Mouse (Mus musculus): ENCODE measurements around the gene Idi1. TPM values are rescaled to one million over a fixed set of nuclear protein-coding genes. Genes with fewer than 3 reads are reported as not detected.
"Not testable (repeated sequence)": the region's sequence is repeated elsewhere in the genome, so short reads cannot be mapped to it uniquely, and the experiment has no call there.

Idi1 gene
- 3.5 and 4.3 TPM in 2 replicates for polyA plus RNA-seq (2012; rRNA removed)

DNA sequence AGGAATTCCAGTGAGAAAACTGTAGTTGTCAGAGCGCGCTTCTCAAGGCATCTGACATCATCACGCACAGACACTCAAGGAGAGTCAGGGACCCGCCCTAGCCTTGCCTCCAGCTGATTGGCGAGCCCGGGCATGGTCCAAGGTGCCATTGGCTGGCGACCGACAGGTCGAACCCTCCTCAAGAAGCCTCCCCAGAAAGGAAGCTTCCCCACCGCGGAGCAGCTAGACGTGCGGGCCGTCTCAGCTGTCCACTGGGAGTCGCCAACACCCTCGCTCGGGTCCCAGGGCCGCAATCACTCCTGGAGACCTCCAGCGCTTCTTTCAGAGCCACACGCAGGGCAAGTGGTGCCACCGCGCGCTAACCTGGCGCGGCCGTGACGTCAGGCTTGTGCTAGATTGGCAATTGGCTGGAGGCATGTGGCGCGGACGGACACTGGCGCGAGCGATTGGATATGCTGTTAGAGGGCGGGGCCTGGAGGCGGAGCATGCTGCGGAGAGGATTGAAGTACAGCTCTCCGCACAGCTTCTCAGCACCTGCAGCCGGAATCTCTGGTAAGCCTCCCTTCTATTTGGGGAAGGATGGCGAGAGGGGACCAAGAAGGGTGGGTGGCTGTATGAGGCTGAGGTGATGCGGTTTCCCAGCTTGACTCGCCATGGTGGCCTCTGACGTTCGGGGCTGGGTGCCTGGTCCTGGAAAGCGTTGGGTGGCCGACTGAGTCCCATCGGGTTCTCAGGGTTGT, at the start of gene Idi1:
Gene Idi1, plus strand, starts transcription at position 57 of the 740 bp plus-strand sequence.
- peak within 1 kb of the TSS; percentile 96 for H3K4me3 ChIP-seq (ENCODE audit: extremely low read depth, insufficient read depth, insufficient read length)
- no peaks in the 10 kb centered on the region for H3K27me3 ChIP-seq (ENCODE audit: control insufficient read depth, insufficient read depth, low read length)
- TF ChIP-seq CTCF (IDR thresholded peaks at IDR 0.05; ENCODE audit: extremely low read depth, insufficient read depth, insufficient read length, insufficient replicate concordance) (no peak), POLR2A (IDR thresholded peaks at IDR 0.05; ENCODE audit: low read depth, low read length) (peak; percentile 47; the same call in 1 of the 2 replicates)
- H3K4me1 ChIP-seq (ENCODE audit: control insufficient read depth, insufficient read depth, insufficient read length), result no peaks in the 10 kb centered on the region
- peak within 1 kb of the TSS; percentile 97 for H3K27ac ChIP-seq (ENCODE audit: insufficient read depth, low read length)
- H3K36me3 ChIP-seq (ENCODE audit: control insufficient read depth, insufficient read depth, low read length), result no peaks in the 10 kb centered on the region; the same call in 1 of the 2 replicates
- DNase-seq (ENCODE audit: low read depth in 1 of 2, low spot score in 2 of 2), result peak; percentile 92 to 94
- WGBS, result under 1% methylated on average over 46 of the region's 46 CpGs

DNA sequence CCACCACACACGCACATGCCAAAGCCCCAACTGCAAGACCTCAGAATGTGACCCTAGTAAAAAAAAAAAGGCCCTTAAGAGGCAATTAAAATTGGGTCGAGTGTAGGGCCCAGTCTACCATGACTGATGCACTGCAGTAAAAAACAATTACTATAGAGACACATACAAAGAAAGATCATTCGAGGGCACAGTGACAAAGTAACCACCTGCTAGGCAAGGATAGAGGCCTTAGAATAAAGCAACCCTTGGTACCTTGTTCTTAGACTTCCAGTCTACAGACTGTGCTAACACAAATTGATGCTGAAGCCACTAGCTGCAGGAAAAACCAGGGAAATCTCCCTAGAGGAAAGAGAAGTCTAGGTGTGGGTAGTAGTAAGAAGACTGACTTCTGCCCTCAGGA, 46.9 kb upstream of the Idi1 start:
- WGBS, result 90% methylated on average over 3 of the region's 3 CpGs
- no peaks in the 10 kb centered on the region; the same call in 1 of the 2 replicates for H3K4me1 ChIP-seq (ENCODE audit: control insufficient read depth, insufficient read depth, insufficient read length)
- H3K36me3 ChIP-seq (ENCODE audit: control insufficient read depth, insufficient read depth, low read length), result peaks cover 49% of the 10 kb centered on the region
- no peak for TF ChIP-seq CTCF (IDR thresholded peaks at IDR 0.05; ENCODE audit: extremely low read depth, insufficient read depth, insufficient read length, insufficient replicate concordance)
- H3K4me3 ChIP-seq (ENCODE audit: extremely low read depth, insufficient read depth, insufficient read length), result no peak overlapping the region
- no peak for DNase-seq (ENCODE audit: low read depth in 1 of 2, low spot score in 2 of 2)
- H3K27me3 ChIP-seq (ENCODE audit: control insufficient read depth, insufficient read depth, low read length), result no peaks in the 10 kb centered on the region
- no peak overlapping the region for H3K27ac ChIP-seq (ENCODE audit: insufficient read depth, low read length)

DNA sequence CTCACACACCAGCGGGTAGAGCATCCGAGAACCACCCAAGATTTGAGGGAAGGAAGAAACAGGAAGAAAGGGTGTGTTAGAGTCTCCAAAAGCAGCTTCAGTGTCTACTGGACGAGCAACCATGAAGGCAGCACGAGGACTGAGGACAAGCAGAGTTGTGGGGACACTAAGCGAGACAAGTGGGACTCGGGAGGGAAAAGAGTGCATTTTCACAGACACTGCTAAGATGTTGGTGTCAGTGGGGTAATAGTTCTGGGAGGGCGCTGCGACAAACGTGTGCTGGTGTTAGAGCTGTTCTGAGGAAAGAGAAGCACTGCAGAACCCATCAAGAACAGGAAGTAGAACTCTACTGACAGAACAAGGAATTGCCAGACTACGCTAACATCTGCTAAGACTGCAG, 46.2 kb upstream of the Idi1 start:
- no peak overlapping the region for H3K4me3 ChIP-seq (ENCODE audit: extremely low read depth, insufficient read depth, insufficient read length)
- no peak overlapping the region for H3K27ac ChIP-seq (ENCODE audit: insufficient read depth, low read length)
- TF ChIP-seq POLR2A (IDR thresholded peaks at IDR 0.05; ENCODE audit: low read depth, low read length), result no peak
- TF ChIP-seq CTCF (IDR thresholded peaks at IDR 0.05; ENCODE audit: extremely low read depth, insufficient read depth, insufficient read length, insufficient replicate concordance), result no peak
- no peak for DNase-seq (ENCODE audit: low read depth in 1 of 2, low spot score in 2 of 2)
- no peaks in the 10 kb centered on the region; the same call in 1 of the 2 replicates for H3K4me1 ChIP-seq (ENCODE audit: control insufficient read depth, insufficient read depth, insufficient read length)
- 85% methylated on average over 10 of the region's 10 CpGs for WGBS
- peaks cover 45% of the 10 kb centered on the region for H3K36me3 ChIP-seq (ENCODE audit: control insufficient read depth, insufficient read depth, low read length)
- H3K27me3 ChIP-seq (ENCODE audit: control insufficient read depth, insufficient read depth, low read length), result no peaks in the 10 kb centered on the region

DNA sequence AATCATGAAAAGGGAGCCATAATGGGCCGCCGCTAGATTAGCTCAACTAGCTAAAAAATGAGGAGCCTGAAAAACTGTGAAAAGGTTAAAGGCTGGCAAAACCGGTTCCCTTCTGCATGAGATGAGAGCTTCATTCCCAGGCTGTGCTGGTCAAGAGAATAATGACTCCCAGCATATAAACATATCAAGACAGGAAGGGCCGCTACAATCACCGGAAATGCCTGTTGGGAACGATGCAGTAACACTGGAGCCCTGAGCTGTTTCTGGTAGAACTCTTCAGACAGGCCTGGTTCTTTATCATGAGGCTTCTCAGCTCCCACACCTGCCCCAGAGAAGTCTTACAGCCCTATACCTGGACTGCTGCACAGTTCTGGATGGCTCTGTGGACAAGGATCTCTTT, 45.4 kb upstream of the Idi1 start:
- no peak for DNase-seq (ENCODE audit: low read depth in 1 of 2, low spot score in 2 of 2)
- no peak overlapping the region for H3K4me3 ChIP-seq (ENCODE audit: extremely low read depth, insufficient read depth, insufficient read length)
- H3K36me3 ChIP-seq (ENCODE audit: control insufficient read depth, insufficient read depth, low read length), result peaks cover 42% of the 10 kb centered on the region
- TF ChIP-seq POLR2A (IDR thresholded peaks at IDR 0.05; ENCODE audit: low read depth, low read length) (no peak), CTCF (IDR thresholded peaks at IDR 0.05; ENCODE audit: extremely low read depth, insufficient read depth, insufficient read length, insufficient replicate concordance) (no peak)
- H3K4me1 ChIP-seq (ENCODE audit: control insufficient read depth, insufficient read depth, insufficient read length), result no peaks in the 10 kb centered on the region; the same call in 1 of the 2 replicates
- 84% methylated on average over 6 of the region's 6 CpGs for WGBS
- no peaks in the 10 kb centered on the region for H3K27me3 ChIP-seq (ENCODE audit: control insufficient read depth, insufficient read depth, low read length)
- H3K27ac ChIP-seq (ENCODE audit: insufficient read depth, low read length), result no peak overlapping the region

DNA sequence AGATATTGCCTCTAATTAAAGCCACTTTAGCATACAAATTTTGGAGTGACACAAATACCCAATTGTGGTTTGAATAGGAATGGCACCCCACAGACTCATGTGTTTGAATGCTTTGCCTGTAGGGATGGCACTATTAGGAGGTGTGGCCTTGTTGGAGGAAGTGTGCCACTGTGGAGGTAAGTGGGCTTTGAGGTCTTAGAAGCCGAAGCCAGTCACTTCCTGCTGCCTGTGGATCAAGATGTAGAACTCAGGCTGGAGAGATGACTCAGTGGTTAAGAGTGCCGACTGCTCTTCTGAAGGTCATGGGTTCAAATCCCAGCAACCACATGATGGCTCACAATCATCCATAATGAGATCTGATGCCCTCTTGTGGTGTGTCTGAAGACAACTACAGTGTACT, 44.4 kb upstream of the Idi1 start:
- Histone ChIP-seq H3K27ac (ENCODE audit: insufficient read depth, low read length) (no peak overlapping the region), H3K27me3 (ENCODE audit: control insufficient read depth, insufficient read depth, low read length) (no peaks in the 10 kb centered on the region), H3K4me1 (ENCODE audit: control insufficient read depth, insufficient read depth, insufficient read length) (no peaks in the 10 kb centered on the region; the same call in 1 of the 2 replicates), H3K4me3 (ENCODE audit: extremely low read depth, insufficient read depth, insufficient read length) (no peak overlapping the region), H3K36me3 (ENCODE audit: control insufficient read depth, insufficient read depth, low read length) (peaks cover 40% of the 10 kb centered on the region)
- no peak for DNase-seq (ENCODE audit: low read depth in 1 of 2, low spot score in 2 of 2)
- TF ChIP-seq CTCF (IDR thresholded peaks at IDR 0.05; ENCODE audit: extremely low read depth, insufficient read depth, insufficient read length, insufficient replicate concordance) (no peak), POLR2A (IDR thresholded peaks at IDR 0.05; ENCODE audit: low read depth, low read length) (no peak)
- 52% methylated on average over 2 of the region's 2 CpGs for WGBS

DNA sequence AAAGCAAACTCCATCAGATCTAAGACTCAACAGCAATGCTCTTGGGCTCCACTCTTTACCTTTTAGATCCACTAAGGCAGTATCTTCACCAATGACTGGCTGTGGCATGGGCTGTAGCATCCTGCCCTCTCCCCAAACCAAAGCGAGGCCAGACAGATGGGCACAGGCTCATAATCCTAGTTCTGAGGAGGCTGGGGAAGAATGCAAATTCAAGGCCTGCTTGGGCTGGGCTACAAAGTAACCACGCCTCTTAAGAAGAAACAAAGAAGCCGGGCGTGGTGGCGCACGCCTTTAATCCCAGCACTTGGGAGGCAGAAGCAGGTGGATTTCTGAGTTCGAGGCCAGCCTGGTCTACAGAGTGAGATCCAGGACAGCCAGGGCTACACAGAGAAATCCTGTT, 43.5 kb upstream of the Idi1 start:
- H3K4me3 ChIP-seq (ENCODE audit: extremely low read depth, insufficient read depth, insufficient read length); H3K27me3 ChIP-seq (ENCODE audit: control insufficient read depth, insufficient read depth, low read length); DNase-seq (ENCODE audit: low read depth in 1 of 2, low spot score in 2 of 2); H3K27ac ChIP-seq (ENCODE audit: insufficient read depth, low read length); H3K4me1 ChIP-seq (ENCODE audit: control insufficient read depth, insufficient read depth, insufficient read length): not testable (repeated sequence)
- peaks cover 37% of the 10 kb centered on the region for H3K36me3 ChIP-seq (ENCODE audit: control insufficient read depth, insufficient read depth, low read length)
- WGBS, result 86% methylated on average over 7 of the region's 7 CpGs

DNA sequence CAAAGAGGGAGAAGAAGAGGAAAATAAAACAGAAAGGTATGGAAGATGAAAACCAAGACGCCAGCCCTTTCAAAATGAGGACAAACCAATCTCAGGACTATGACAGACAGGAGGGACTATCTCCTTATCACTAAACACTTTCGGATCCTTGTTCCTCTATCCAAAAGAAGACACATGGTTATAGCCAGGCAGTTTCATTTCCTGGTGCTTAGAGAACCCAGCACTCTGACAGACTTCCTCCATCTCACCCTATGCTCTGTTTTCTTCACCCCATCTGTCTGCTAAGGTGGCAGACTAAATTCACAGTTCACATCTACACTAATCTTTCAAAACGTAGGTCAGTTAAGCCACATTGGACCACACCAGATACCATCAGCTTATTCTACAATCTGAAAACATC, 43.0 kb upstream of the Idi1 start:
- Histone ChIP-seq H3K27ac (ENCODE audit: insufficient read depth, low read length) (no peak overlapping the region), H3K4me1 (ENCODE audit: control insufficient read depth, insufficient read depth, insufficient read length) (no peaks in the 10 kb centered on the region; the same call in 1 of the 2 replicates), H3K27me3 (ENCODE audit: control insufficient read depth, insufficient read depth, low read length) (no peaks in the 10 kb centered on the region), H3K4me3 (ENCODE audit: extremely low read depth, insufficient read depth, insufficient read length) (no peak overlapping the region), H3K36me3 (ENCODE audit: control insufficient read depth, insufficient read depth, low read length) (peaks cover 37% of the 10 kb centered on the region)
- DNase-seq (ENCODE audit: low read depth in 1 of 2, low spot score in 2 of 2), result no peak
- TF ChIP-seq CTCF (IDR thresholded peaks at IDR 0.05; ENCODE audit: extremely low read depth, insufficient read depth, insufficient read length, insufficient replicate concordance), result no peak
- no peak for TF ChIP-seq POLR2A (IDR thresholded peaks at IDR 0.05; ENCODE audit: low read depth, low read length)
- WGBS, result 63% methylated on average over 3 of the region's 3 CpGs

All from spleen, adult 2 months (tissue).